Mouse (Mus musculus): Measurements from ENCODE around the gene Zfp697.

GRCm38 (mm10) chr3:98630152-98630551 lies 247.9 kb downstream of the Zfp697 start, which contains the start of gene Hsd3b5:
- TF ChIP-seq CTCF (IDR thresholded peaks at IDR 0.05; ENCODE audit: low read depth) (no peak), EP300 (IDR thresholded peaks at IDR 0.05; ENCODE audit: low read depth) (no peak)

Measured in liver, embryonic 14.5 days (tissue).